Mouse (Mus musculus) gonadal fat pad, adult 2 months (tissue): ENCODE data around the gene Cdkal1. TPM values are rescaled to one million over a fixed set of nuclear protein-coding genes. Genes with fewer than 3 reads are reported as not detected.

ENCODE experiments used
- DNase-seq: peaks from one replicate; pipeline ENCODE4 v3.0.0-alpha.2; 2012; ENCODE audit warnings: low read depth
- polyA plus RNA-seq: library from polyadenylated mRNA; depleted of rRNA; stranded (reverse); fragments of >200 nt; gene quantifications from 2 replicates; pipeline ENCODE4 v1.2.3, GENCODE M21; 2012

The Cdkal1 gene
- polyA plus RNA-seq, 1 experiment: 2.8 TPM

DNA sequence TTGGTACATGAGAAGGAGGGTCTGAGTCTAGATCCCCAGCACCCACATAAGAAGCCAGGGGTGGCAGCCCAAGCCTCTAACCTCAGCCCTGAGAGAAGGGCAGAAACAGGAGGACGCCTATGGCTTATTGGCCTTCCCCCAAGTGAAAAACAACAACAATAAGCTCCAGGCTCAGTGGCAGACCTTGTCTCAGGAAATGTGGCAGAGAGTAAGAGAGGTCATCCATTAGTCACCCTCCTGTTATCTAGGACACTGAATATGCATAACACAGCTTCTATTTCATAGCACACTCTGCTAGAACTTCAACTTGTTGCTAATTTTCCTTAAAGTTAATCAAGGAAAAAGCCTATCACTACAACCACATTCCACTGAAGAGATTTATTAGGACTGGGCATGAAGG is 154.1 kb downstream of the Cdkal1 start:
- DNase-seq: no peak

DNA sequence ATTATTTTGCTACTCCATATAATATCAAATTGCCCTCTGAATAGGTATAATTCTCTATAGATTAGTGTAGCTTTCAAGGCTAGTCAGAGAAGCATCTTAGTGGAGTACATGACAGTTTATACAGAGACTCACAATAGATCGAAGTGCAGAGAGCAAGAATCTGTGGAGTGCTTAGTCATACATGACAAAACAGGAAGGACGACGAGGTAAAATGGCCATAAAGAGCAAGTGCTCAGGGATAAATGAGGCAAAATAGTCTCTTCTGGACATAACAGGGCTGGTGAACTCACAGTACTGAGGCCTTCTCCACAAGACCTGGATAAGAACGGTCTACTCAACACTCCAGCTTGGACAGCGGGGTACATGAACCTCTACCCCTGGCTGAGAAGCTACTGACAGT is 155.6 kb downstream of the Cdkal1 start:
- DNase-seq: no peak

DNA sequence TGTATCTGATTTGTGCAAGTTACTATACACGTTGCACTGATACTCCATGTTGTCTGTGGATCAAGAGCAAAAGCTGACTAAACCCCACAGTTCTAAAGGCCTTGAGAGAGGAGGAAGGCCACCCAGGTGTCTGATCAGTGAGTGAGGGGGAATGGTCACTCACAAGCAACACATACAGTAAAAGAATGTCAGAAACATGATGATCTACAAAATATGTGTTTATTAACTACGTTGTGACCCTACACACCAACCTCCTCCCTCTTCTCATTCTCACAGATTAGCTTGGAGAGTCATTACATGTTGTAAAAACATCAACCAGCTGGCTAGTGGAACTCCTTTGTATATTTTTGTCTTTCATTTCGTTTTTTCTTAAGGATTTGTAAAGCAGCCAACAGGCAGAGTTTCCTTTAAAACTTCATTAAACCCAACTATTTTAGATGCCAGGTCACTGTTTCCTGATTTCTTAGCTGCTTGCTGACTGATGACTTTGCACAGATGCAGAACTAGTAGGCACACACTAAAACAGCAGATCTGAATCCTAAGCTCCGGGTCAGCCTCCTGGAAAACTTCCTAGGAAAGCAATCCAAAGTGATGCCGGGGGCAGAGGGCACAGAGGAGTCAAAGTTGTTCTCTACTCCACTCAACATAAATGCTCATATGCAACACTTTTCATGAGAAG is 157.0 kb downstream of the Cdkal1 start:
- DNase-seq: no peak

DNA sequence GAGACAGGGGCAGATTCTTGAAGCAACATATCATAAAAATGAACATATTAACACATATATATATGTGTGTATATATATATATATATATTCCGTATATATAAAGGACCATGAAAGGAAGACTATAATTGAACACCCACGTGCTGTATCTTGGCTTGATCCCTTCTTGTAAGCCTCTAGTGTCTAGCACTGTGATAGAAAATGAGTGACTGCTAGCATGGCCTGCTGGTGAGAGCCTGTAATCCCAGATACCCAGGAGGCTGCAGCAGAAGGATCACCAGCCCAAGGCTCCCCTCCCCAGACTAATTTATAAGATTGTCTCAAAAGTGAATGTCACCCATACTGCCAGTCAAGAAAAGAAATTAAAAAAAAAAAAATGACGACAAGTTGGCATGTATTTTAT is 158.2 kb downstream of the Cdkal1 start:
- DNase-seq: no peak

DNA sequence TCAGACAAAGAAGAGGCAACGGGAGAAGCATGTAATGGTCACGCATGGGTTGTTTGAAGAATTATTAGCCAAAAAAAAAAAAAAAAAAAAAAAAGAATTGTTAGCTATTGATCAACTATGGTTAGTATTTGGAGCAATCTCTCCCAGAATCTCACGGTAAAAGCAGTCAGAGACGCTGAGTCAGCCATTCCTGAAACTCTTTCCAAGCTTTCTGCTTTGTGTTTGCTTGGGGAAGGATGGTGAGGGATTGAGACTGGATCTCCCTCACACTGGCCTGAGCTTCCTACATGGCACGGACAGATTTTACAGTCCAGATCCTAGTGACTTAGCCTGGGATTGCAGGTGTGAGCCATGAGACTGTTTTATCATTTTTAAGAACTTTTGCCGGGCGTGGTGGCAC is 164.7 kb downstream of the Cdkal1 start:
- no peak for DNase-seq

DNA sequence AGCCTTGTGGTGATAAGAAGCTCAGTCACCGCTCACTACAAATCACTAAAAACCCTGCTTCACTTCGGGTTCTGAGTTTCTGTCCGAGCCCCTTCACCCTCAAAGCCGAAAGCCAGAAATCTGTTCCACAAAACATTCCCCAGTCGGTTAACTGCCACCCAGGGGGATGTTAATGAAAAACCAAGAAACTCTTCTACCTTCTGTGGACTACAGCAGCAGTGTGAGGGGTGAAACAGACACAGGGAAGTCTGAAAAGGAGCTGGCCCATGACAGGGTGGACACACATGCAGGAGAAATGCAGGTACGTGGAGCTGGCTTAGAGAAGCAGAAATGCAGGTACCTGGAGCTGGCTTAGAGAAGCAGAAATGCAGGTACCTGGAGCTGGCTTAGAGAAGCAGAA is 166.6 kb downstream of the Cdkal1 start:
- no peak for DNase-seq

DNA sequence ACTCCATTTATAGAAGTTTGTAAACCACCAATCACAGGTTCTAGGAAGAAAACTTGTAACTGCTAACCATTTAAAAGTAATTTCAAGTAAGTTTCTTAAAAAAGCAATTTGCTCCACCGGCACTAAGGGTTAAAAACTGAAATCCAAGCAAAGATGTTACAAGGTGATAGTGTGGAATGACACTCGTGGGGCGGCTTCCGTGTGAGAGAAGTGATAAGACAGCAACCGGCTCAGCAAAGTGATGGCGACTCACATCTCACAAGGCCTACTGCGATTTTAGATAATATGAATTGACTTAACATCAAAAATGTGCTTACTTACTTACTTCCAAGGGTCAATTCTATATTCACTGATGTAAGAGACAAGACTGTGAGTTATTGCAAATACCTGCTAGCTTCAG is 167.6 kb downstream of the Cdkal1 start:
- DNase-seq: no peak

DNA sequence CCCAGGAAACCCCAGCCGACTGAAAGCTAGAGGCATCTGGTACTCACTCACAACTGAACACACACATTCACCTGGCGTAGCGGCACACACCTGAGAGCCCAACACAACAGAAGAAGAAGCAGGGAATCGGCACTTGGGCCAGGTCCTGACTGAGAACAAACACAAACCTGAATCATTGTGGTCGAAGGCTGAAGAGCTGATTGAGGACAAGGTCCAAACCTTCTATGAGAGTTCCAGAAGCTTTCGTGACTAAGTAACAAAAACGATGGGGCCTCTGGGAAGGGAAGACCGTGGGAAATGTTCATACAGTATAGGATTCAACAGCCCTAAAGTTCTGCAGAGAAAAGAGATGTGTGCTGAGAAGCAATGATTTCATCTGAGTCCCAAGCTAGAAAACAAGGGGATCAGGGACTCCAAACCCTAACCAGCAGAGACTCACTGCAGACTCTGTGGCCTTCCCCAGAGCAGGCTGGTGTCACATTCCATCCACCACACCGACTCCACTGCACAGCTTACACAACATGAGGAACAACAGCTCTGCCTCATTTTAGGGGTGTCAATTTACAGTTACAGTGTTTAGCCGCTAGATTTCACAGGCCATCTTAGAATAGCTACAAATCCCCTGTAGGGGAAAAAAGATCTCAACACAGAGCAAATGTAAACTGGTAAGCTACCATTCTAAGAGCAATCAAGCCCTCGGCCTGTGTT is 175.8 kb downstream of the Cdkal1 start:
- DNase-seq: no peak

DNA sequence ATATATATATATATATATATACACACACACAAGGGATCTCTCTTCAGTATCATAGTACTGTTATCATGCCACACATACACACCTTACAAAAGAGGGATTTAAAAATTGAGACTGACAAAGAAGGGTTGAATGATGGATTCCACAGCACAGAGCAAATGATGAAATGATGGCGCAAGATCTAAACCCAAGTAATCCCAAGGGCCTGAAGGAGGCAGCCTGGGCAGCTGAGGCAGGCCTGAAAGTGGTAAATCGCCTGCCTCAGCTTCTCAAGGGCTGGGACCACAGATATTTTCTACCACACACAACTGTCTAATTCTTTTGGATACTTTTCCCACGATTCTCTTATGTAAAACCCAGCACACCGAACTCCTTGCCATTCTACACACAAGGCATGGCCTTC is 177.9 kb downstream of the Cdkal1 start:
- DNase-seq: no peak

DNA sequence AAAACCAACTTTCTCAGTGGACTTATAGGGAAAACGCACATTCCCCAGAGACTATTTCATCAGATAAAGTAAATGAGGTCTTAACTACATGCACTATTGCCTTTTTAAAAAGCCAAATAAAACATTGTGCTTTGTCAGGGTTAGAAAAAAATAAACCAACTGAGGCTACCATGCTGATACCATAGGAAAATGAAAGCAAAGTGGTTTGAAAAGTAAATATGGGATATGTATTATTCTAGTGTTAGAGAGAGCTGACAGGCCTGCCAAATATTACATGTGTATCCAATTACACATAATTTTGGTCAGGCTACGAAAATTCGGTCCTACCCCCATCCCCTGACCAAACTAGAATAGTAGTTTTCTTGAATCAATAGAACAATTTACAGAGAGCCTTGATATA is 184.8 kb downstream of the Cdkal1 start:
- no peak for DNase-seq

DNA sequence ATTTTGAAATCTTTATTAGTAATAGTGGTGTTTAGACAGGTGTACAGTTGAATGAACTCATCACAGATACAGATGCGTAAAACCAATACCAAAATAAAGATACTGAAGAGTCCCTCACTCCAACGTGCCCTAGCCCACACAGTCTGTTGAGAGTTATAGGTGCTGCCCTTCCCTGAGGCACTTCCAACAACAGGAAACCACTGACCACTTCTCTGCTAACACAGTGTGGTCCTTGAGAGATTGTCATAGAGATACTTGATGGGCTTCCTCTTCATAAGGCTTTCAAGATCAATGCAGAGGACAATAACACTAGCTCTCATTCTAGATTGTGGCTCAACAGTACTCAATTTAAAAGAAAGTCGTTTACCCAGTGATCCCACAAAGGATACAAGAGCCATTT is 191.6 kb downstream of the Cdkal1 start:
- no peak for DNase-seq

DNA sequence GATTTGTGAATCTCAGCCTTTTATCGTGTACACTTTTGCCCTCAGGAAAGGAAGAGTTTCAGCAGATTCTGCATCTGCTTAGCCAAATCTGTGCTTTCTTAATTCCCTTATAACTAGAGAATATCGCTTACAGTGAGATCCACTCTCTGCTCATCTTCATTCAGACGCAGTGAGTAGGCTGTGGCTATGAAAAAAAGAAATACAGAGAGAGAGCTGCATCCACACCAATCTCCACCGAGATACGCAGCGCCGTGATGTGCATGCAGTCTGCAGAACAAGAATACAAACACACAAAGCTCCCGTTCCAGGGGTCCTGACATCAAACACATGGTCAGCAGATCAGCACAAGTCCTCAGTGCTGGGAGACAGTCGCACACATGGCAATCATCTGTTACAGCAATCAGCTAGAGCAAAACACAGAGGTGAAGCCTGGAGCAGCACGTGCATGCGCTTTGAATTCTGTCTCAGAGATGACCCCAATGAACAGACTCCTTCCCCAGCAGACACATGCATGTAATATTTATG is 199.6 kb downstream of the Cdkal1 start:
- DNase-seq: no peak

DNA sequence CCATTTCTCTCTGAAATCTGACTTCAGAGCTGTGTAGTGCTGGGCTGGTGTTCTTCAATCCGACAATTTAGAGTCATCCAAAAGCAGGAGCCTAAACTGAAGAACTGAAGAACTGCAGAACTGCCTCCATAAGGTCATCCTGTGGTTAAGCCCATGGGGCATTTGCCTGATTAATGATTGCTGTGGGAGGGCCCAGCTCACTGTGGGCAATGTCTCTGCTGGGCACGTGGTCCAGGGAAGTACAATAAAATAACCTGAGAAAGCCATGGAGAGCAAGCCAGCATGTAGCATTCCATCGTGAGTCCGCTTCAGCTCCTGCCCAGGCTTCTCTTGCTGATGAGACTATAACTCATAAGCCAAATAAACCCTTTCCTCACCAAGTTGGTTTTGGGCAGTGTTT is 202.1 kb downstream of the Cdkal1 start:
- DNase-seq: no peak

DNA sequence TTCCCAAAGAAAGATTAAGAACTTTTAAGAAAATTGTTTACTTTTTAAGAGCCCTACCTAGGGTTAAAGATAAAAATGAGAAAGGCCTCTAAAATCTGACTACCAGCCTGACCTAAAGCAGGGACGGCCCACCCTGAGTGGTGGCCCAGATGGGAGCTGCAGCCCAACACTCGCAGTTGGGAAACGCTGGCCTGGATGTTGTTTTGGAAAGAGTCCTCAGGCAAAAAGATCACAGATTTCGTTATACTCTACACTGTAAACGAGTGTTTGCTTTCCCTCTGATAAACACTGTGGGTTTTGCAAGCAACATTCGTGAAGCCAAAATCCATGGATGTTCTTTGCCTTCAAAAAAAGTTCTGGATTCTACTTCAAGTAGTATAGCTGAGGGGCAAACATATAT is 202.7 kb downstream of the Cdkal1 start:
- no peak for DNase-seq

DNA sequence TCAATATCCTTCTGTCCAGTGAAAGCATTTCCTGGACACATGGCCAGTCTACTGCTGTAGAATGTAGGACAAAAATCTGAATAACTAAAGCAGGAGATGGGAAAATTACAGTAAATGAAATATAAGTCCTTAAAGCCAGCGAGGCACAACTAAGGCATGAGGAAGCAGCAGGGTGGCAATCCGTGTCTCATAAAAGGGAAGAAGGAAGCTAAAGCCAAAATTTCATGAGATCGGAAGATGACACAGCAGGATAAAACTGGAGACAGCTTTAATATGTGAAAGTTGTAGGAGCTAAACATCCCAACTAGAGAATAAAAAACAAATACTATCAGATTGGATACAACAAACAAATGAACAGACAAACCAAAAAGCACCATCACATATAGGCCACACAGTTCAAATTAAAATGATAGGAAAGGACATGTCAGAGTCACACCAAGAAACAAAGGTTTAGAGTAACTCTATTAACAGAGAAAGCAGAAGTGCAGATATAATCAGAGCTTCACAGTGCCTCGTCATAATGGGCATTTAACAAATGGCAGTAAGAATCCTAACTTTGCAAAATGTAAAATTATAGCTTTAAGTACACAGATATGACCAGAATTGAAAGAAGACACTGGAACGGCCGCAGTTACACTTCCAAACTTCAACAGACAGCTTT is 204.8 kb downstream of the Cdkal1 start:
- DNase-seq: no peak

DNA sequence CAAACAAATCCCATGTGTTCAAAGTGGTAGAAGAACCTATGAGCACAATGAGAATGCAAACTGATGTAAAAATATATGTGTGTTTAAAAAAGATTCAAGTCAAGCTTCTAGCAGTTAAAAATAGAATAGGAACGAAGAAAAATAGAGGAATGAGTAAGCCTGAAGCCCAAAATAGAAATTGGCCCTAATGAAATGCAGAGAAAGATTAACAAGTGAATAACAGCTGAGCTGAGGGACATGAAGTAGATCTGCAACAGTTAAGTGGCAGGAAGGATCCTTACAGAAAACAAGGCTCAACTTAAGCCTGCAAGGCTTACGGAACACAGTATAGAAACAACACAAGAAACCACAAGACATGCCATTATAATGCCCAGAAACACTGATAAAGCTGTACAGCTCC is 205.9 kb downstream of the Cdkal1 start:
- no peak for DNase-seq

DNA sequence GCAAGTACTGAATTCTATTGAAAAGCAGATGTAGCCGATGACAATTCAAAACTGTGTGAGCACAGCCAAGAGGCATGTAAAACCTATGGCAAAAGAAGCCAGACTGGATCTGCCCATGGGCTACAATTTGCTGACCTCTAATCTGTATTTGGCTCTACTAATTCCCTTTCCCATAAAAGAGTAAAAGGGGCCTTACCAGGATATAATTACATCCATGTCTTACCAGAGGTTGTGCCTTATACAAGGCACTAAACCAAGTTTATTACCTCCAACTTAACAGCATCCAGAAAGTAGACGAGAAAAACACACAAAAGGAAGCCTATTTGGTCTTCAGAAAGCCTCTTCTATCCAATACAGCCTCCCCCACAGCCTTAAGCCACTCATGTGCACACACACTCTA is 213.2 kb downstream of the Cdkal1 start:
- no peak for DNase-seq

DNA sequence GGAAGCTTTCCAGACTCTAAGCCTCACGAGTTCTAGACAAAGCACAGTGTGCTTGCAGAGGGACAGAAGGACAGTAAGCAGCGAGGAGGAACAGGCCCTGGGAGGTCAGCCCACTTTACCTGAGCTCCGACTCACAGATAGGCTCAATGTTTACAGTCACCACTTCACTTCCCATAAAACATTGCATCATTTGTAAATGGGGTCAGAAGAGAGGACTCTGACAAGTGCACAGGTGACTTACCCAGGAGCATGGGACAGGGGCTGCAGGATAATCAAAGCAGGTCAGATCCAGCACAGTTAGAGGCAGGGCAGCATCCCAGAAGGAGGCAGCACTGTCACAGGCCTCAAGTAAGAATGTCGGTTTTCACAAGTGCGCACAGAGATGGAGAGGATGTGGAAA is 214.3 kb downstream of the Cdkal1 start:
- DNase-seq: no peak

DNA sequence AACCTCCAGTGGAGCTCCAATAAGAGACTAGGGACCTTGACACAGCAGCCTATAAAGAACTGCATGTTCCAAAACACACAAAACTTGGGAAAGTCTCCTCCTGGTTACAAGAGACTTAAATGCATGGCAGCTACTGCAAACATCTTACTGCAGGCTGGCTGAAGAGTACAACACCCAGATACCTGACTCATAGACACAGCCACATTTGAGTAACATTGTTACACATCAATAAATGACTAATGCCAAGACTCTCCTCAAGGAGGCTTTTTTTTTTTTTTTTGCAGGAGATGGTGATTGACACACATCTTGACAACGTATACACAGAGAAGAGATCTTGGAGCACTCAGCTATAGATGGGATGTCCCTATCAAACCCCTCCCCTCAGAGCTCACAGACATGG is 215.3 kb downstream of the Cdkal1 start:
- no peak for DNase-seq

DNA sequence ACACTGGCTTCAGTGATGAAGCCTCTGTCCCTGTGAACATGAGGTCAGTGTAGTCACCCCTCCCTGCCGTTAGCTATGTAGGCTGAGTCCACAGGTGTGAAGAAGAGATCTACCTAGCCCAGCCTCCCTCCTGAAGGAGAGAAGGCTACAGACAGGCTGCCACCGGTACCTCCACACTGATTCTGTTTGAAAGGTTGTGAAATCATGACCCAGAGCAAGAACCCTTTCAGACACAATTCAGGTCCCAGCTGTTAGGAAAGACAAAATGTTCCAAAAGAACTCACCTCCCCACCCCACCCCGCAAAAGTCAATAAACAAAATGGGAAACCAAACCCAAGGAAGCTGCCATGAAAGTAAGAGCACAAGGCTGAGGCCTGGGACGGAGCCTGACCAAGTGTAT is 217.2 kb downstream of the Cdkal1 start:
- no peak for DNase-seq

DNA sequence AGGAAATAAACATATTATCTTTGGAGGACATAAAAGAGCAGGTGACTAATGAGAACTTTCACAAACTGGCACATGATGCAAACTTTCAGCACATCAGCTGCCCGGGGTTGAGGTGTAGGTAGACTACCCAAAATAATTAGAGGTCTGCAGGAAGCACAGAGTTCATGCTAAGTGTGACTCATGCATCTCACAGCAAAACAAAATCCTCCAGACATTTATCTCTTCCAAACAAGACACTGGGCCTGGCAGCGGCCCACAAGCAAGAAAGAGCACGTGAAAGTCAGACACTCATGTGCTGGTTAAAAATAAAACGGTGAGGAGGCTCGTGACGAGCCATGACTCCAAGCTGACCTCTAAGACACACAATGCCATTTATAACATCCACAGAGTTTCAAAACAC is 217.7 kb downstream of the Cdkal1 start:
- no peak for DNase-seq

DNA sequence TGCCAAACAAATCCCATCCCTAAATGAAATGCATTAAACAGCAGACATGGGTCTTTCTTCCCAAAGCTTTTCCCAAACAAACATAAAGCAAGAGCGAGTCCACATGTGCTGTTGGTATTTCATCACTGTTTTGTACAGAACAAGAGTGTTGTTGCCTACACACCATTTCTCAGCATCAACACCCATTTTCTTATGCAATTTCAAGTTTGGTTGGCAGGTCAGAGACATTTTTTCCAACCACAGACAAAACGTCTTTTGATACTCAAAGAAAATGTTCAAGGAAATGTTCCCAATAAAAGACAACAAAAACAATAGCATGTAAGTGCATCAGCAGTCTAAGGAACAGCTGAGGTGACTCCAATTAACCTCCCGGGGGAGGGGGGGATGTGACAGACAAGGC is 219.9 kb downstream of the Cdkal1 start:
- DNase-seq: no peak

DNA sequence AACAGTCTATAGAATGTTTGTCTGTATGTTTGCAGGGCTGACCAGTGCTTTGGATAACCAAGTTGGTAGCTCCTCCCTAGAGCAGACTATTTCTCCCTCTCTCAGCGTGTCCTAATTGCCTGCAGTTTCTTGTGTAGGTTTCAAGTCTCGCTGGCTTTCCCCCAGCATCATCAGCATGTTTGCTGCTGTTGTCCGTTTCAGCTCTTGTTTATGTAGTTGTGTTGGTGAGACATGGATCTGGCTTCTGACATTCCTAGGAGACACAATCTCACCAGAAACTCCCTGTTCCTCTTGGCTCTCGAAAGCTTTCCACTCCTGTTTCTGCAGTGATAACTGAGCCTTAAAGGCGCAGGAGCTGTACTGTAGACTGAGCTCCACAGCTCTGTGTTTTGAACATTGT is 224.1 kb downstream of the Cdkal1 start:
- DNase-seq: no peak
